Mouse (Mus musculus) yolk sac, embryonic 10.5 days (tissue): ENCODE measurements at regions not wholly inside any gene's neighbourhood (a gene's known extent, or its start where the extent isn't known, plus 50 kb on each side); places are given as distances from the start of the nearest gene placed in this dataset.

ENCODE experiments used
- DNase-seq: peaks from one replicate; pipeline ENCODE4 v3.0.0-alpha.2; 2017; ENCODE audit warnings: low spot score

DNA sequence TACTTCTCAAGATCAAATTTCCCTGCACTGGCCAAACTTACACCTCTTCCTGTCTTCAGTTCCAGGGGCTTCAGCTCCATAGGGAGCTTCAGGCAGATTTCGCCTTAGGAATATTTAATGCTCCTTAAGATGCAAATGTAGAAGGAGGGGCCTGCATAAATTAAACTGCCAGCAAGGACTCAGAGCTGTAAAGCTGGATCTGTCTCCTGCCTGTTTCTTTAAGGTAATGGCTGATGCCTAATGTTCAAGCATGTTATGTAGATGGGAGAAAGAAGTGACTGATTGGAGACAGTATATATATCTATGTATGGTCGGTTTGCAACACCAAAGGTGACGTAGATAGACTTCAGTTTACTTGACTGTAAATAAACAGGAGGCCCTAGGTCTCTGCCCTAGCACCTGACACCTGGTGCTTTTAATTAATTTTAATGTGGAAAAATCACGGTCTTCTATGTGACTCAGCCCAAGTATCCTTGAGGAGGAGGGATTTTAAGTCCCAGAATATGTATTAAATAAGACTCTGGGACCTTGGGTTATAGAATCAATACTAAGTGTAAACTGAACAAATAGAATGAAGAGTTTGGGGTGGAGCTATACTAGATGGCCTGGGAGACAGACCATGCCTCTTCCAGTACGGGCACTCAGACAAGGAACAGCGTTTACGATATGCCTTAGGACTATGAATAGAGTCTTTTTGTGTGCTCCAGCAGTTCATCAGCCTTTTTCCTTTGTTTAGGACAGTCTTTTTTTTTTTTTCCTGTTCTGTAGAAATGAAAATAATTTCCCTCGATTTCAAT lies 651.7 kb upstream of the Lmcd1 start:
- DNase-seq = no peak

DNA sequence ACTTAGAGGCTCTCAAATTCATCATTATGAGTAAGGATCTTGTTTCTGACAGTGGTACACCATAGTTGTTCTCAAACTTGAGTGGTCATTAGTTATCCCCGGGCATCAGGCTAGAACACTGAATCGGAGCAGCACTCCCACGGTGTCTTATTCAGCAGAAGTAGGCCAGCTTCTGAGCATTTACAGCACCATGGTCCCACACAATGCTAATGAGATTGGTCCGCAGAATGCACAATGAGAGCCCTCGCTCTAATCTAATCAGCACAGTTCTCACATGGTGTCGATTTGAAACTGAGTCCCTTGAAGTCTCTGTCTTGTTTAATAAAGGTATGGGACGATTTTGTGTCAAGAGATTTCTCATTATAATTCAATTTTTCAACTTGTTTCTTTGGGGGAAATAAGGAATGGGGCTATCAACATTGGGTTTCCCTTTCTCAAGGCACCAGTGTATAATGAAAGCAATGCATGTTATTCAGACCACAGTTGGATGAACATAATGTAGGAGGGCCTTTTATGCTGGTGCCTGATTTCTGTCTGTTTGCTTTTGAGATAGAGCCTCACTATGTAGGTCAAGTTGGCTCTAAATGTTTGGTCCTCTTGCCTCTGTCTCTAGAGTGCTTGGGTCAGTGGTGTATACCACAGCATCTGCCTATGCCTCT lies 650.9 kb upstream of the Lmcd1 start:
- DNase-seq = no peak

DNA sequence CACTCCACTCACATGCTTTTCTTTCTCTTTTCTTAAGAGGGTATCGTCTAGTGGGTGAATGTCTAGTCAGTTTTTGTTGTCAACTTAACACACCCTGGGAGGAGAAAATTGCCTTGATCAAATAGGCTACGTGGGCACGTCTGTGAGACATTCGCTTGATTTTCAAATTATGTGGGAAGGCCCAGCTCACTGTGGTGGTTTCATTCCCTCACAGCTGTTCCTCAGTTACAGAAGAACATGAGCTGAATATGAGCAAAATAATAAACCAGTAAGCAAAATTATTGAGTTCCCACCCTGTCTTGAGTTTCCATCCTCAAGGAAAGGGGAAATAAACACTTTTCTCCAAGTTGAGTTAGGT lies 650.4 kb upstream of the Lmcd1 start:
- no peak for DNase-seq

DNA sequence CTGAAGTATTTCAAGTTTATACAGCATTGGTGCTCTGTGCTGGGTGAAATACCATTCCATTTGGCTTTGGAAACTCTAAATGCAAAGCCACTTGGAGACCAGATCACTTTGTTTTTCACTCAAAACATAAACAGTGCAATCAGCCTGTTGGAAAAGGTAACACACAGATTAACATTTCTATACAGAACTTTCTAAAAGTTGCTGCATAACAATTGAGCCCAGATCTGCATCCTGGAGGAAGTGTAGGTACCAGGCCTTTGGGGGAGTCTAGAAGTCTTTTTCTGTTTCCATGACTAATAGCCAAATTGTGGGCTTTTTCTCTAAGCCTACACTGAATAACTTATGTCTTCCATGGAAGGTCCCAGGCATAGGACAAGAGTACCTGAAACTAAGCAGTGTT lies 648.1 kb upstream of the Lmcd1 start:
- no peak for DNase-seq

DNA sequence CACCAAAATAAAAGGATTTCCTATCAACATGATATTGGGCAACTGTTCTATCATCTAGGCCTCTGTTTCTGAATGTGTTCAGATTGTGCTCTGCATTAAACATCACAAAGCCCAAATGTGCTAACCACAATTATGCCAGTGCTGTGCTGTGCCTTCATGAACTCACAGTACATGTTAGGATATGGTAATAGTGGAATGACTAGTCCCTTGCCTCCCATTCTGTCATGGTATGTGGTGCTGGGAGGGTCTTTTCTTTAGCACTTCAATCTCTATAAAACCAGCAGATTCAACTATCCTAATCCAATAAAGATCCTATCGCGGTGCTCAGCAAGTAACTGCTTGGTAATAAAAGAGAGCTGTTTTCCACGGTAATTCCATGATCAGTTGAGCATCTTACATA lies 620.8 kb upstream of the Lmcd1 start:
- no peak for DNase-seq

DNA sequence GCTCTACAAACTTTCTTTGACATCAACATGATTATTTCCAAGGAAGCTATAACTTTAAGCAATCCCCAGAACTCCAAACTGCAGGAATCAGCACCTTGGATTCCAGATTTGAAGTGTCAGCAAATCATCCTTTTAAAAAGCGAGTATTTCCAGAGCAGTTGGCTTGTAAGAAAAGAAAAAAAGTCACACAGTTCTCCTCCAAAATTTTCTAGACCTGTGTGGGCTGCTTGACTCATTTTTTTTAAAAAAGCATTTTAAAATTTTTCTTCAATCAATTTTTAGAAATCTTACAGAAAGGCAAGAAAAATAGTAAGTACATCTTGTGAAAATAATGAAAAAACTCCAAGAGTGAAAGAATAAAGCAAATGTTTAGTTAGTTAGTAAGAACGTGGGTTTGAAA lies 613.6 kb upstream of the Lmcd1 start:
- no peak for DNase-seq

DNA sequence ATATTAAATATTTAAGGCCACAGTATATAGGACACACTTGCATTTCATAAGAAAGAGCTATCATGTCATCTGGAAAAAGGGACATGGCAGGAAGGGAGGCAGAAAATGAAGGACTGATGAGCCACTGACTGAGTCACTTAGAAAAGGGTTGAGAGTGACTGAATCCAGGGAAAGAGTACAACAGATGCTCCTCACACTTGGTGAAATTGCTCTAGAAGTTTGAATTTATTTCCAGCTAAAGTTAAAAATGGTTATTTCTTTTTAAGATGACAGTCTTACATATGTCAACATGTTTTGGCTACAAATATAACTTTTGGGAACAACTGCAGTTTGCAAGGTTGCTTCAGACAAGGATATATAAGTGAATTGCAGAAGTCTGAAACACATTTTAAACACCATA lies 609.0 kb upstream of the Lmcd1 start:
- DNase-seq = no peak

DNA sequence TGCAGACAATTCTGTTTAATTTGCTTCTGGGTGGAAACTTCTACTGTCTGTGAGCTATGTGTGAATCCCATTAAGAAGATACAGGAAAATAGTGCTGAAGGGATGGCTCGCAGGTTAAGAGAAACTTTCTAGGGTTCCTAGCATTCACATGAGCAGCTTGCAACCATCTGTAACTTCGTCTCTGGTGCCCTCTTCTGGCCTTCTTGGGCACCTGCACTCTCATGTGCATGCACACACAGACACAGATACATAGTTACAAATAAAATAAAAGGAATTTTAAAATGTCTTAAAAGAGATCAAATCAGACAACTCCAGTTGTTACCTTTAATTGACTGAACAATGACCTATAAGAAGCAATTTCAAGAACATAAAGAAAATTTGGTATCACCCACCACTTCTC lies 588.6 kb upstream of the Lmcd1 start:
- no peak for DNase-seq

DNA sequence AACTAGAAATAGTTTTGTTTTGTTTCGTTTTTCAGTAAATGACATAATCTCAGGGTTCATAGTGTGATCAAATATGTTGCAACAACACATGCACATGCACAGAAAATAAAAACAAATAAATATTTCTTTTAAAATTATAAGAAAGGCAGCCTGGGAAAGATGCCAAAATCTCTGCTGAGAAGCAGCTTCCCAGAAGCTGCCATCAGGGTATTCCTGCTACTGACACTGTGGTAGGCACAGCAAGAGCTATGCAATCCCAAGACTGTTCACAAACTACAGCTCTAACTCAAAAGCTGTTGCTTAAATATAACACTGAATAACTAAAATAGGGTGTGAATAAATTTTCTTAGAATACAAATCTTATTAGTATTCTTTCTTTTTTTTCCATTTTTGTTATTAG lies 570.7 kb upstream of the Lmcd1 start:
- DNase-seq = no peak

DNA sequence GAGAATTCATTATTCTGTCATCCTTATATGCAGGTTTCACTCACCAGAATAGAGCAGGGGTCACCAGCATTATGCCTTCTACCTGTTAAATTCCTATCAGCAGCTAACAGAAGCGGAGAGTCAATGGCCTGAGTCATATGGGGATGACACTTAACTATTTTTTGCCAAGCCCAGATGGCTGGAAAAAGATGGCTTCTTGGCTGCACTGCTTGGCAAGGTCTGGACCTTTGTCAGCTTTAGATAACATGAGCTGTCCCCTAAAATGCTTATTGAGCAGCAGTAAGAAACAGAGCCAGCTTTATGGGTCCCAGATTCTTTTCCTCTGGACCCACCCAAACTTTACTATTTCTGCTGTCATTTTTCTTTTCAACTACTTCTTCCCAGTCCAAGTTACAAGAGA lies 565.3 kb upstream of the Lmcd1 start:
- no peak for DNase-seq

DNA sequence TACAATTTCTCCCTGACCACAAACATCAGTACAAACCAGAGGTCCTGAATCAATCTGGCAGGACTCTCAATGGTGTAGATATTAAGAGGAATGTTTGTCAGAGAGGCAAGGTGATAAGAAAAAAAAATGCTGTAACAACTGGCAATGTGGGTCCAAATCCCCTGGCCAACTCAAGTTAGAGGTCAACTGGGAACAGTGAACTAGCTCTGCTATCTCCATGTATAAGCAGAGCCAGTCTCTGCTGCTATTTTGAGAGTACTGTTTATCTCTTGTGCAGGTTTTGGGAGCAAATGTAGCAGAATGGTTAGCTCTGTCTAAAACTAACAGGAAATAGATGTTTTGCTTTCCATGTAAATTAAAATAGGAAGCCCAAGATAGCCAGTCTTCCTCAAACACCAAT lies 547.6 kb upstream of the Lmcd1 start:
- no peak for DNase-seq

DNA sequence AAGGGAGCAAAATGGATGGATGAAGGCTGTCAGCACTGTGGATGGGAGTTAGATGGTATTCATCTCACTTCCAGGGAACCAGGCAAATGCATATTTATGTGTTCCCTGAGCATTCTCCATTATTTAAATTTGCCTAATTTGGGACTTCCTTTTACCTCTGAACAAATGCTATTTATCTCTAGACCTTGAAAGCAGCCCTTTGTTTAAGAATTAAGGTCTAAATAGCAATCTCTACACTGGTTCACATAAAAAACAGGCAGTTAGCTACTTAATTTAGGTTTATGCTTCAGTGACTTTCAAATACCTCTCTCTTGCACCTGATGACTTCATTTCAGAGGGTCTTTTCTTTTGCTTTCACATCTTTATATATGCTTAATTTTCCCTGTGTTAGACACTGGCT lies 543.2 kb upstream of the Lmcd1 start:
- no peak for DNase-seq

DNA sequence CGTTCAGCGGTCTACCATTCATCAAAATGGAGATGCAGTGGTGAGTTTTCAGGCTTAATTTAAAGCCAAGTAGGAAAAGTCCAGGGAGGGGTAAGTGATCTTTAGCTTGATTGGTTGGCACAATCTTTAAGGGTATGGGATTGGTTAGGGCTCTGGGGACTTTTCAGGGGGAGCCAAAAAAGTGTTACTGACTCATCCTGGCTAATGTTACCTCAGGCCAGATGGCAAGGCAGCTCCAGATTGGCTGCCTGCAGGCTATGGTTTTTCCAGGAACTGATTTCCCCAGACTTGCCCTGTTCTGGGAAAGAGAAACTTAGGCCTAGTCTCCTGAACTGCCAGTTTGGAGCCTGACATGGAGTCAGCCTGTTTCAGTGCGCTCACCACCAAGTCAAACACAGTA lies 539.6 kb upstream of the Lmcd1 start:
- DNase-seq = no peak

DNA sequence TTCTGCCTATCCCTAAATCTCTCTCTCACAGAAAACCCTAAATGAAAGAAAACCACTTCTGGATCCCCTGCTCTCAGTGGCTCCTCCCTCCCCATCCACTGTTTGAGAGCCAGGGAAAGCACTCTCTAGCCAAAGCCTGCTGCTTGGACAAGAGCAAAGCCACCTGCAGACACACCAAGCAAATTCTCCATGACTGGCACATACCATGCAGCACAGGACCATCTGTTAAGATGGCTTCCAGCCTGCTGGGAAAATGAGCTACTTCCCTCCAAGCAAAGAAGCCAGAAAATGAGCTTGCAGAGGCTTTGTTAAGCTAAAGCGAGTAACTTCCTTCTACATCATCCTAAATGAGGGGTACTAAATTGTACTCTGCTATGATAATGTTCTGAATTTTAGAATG lies 534.6 kb upstream of the Lmcd1 start:
- DNase-seq = no peak

DNA sequence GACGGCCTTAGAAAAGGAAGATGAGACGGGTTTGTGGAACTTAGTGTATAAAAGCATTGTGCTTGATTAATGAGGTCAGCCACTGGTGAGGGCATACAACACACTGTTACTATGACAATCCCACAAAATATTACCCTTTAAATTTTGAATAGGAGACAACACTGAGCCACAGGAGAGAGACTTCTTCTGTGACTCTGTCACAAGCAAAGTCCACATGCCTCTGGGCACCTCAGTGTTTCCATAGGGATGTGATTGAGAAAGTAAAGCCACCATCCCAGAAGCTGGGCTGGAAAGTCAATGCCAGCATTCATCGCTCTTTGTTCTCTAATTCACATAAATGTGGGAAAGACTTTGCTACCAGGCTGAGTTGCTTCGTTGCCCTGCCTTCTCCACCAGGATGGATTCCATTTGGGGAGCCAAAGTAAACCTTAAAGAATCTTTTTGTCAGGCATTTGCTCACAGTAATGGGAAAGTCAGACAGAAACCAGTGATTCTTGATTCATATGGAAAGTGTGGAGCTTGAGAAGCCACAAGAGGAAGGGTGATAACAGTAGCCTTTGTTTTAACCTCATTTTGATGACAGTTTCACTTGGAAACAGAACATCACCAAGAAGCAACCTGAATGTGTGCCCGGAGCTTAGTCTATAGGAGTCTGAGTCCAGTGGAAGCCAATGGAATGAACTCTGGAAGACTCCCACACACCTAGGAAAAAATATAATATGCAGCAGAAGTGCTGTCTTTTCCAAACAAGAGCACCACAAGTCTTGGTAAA lies 491.7 kb upstream of the Lmcd1 start:
- no peak for DNase-seq

DNA sequence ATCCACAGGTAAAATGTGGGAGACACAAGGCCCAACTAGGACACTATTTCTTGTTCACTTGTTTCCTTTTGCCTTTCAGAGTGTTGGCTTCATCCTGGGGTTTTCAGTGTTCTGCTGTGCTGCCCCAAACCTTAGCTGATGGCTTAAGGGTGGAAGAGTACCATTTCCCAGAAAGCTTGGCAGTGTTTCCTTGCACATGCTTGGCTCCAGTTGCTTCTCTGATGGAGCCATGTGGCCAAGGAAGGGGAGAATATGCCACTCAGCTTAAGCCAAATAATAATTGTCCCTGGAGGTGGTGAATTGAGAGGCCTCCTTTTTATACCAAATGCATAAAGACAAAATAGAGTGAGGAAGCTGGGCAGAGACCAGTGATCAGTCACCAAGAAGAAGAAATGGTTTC lies 464.9 kb upstream of the Lmcd1 start:
- DNase-seq = no peak

DNA sequence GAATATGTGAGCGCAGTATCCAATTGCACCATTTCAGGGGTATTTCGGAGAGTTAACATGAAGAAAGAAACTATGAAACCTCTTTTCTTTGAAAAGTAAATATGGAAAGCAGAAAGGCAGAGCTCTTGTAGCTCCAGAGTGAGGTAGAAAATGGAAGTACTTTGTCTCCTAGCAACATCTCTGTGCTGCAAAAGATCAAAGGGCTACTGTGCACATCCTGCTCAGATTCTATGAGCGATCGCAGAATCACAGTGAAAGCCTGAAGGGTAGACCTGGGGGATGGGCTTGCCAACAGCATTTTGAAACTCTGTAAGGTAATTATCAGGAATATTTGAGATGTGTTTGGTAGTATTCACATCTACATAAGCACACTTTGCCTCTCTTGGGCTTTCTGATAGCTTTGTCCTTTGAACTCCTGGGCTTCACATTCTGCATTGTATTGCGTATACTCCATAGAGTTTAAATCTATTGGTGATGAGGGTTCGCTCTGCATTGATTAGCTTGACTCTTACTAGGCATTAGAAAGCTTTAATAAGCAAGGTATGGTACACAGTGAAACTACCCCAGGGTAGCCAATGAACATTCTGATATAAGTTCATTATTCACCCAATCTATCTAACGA lies 459.5 kb upstream of the Lmcd1 start:
- no peak for DNase-seq

DNA sequence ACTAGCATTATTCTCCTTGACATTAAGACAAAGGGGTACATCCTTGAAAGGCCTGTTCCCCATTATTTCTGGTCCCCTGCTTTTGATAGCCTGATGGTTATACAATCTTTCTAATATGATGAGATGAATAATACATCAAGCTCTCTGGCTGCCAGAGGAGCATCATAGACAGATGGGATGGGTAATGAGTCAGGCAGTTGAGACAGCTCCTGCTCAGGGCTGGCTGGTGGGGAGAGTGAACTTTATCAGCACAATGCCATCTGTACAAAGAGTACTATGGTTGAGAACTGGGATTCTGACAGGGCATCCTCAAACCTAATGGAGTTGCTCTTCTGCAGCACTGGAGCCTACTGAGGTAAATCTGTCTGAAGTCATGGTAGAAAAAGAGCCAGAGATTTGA lies 458.4 kb upstream of the Lmcd1 start:
- no peak for DNase-seq

DNA sequence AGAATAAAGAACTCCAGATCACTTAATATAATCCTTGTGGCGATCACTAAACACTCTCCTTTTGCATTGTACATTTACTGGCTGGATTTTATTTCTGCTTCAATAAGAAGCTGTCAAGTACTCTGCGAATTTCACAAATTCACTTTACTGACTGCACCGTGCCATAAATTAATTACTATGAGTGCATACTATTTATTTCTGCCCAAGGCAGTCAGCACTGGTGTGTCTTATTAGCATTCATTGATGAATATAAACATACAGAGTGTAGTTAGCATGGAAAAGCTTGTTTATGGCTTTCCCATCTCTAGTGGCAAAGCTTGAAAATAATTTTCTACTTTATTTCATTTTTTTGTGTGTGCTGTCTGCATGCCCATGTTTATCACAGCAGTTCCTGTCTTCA lies 453.3 kb upstream of the Lmcd1 start:
- no peak for DNase-seq

DNA sequence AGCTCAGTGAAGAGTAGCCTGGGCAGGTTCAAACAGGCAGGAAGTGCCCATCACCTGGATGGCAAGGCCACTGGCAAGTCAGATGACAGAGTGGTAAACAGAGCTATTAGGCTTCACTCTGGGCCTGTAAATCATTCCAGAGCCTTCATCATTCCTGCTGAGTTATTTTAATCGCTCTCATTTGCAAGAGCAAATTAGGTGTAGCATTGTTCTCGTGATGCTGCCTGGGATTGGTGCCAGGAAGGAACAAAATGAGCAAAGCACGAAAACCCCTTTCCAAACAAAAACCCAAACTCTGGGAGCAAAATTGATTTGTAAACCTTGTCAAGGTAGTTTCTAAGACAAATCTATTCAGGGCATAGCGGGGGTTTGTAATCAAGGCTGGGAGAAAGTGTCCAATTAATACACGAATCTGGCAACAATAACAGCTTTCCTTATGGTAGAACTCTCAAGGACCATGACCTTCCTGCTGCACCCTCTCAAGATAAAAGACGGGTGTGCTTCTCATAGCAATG lies 429.2 kb upstream of the Lmcd1 start:
- DNase-seq = no peak

DNA sequence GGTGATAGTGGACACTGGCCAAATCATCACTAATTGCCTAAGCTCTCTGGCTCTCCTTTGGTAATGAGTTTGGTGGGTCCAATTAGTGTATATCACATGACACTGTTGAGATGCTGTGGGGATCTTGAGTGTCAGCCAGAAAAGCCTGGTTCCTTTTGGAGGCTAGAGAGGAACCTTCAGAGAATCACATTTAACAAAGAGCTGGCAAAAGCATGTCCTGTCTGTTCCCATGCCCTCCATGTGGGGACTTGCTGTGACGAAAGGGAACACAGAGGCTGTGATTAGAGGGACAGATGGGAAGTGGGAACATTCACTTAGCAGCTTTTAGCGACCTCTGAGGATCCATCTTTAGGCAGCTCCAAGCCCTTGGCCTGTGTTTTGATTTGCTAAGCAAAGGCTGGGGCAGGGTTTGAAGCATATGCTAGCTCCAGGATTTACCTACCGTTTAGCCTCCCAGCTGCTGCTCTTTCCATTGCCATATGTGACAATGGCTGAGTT lies 407.4 kb upstream of the Lmcd1 start:
- DNase-seq = no peak

DNA sequence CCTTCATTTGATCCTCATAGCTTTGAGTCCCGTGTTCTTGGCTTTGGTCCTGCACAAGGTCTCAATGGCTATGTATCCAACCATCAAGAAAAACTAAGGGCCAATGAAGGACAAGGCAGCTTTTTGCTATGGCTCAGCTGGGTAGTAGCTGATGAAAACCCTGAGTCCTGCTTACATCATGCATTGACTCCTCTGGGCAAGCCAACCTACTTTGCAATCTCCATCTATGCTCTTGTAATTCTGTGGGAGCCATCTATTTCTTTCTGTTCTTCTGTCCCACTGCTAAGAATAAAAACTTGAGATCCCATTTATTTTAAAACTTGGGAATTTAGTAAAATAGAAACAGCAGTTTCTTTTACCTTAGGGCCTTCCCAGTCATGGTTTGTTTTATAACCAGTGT lies 391.0 kb upstream of the Lmcd1 start:
- no peak for DNase-seq

DNA sequence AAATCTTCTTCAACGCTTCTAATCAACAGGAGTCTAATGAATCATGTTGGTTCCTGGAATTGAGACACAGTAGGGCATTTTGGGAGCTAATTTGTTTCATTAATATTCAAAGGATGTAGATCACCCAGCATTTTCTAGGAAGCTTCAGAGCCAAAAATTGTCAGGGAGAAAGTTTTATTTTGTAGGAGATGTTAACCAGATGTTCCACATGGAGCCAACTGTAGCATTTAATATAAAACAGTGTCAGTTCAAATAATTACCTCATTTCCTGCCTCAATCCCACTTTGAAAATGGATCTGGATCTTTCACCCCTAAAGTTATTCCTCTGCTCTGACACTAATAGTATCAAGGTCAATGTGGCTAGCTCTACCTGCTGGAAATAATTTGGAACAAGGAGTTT lies 389.6 kb upstream of the Lmcd1 start:
- no peak for DNase-seq
